Mouse (Mus musculus) midbrain, embryonic 11.5 days (tissue): ENCODE measurements around the gene Crebrf. TPM values are rescaled to one million over a fixed set of nuclear protein-coding genes. Genes with fewer than 3 reads are reported as not detected.

Experiments
- ATAC-seq: fragments of 200-750 bp; cut with Nextera tagmentation; 2 replicates; pipeline ENCODE4 v1.8.0; 2017; ENCODE audit warnings: moderate TSS enrichment, moderate library complexity; ENCODE audit not compliant: low FRiP score
- DNase-seq: peaks from one replicate; pipeline ENCODE4 v3.0.0; 2015; ENCODE audit warnings: low spot score; ENCODE audit errors: missing footprints
- H3K27ac ChIP-seq: fragments of 300-500 bp; sonication (generic); 2 replicates; pipeline ENCODE4 v1.5.1; 2014; ENCODE audit warnings: low read depth, low read length
- H3K27me3 ChIP-seq: fragments of 300-500 bp; sonication (generic); 2 replicates; pipeline ENCODE4 v1.6.1; 2014; ENCODE audit warnings: mild to moderate bottlenecking, low read length, moderate library complexity, mixed read lengths; ENCODE audit not compliant: control insufficient read depth, insufficient read depth
- H3K36me3 ChIP-seq: fragments of 300-500 bp; sonication (generic); 2 replicates; pipeline ENCODE4 v1.6.1; 2014; ENCODE audit warnings: mild to moderate bottlenecking, low read length, moderate library complexity, mixed read lengths; ENCODE audit not compliant: control insufficient read depth, insufficient read depth
- H3K4me1 ChIP-seq: fragments of 300-500 bp; sonication (generic); 2 replicates; pipeline ENCODE4 v1.6.1; 2014; ENCODE audit warnings: low read length; ENCODE audit not compliant: control insufficient read depth, insufficient read depth
- H3K4me2 ChIP-seq: fragments of 300-500 bp; sonication (generic); 2 replicates; pipeline ENCODE4 v1.6.1; 2014; ENCODE audit warnings: mild to moderate bottlenecking, moderate library complexity
- H3K4me3 ChIP-seq: fragments of 300-500 bp; sonication (generic); 2 replicates; pipeline ENCODE4 v1.5.1; 2014; ENCODE audit warnings: low read depth, low read length
- H3K9ac ChIP-seq: fragments of 300-500 bp; sonication (generic); 2 replicates; pipeline ENCODE4 v1.6.1; 2014; ENCODE audit warnings: low read length
- H3K9me3 ChIP-seq: fragments of 300-500 bp; sonication (generic); 2 replicates; pipeline ENCODE4 v1.6.1; 2016; ENCODE audit warnings: low read length; ENCODE audit not compliant: control insufficient read depth
- WGBS: fragments of 180-500 bp; shearing (Covaris S2); extraction: QIAGEN DNeasy Blood & Tissue Kit; methylation state at CpG from one replicate; pipeline ENCODE4 v1.1.7; 2014; 5-methylcytosine and 5-hydroxymethylcytosine counted together
- polyA plus RNA-seq: library from polyadenylated mRNA; unstranded; fragments of >200 nt; fragmentation: Nextera tagmentation; extraction: Ambion mirVana; gene quantifications from 2 replicates; pipeline ENCODE4 v1.2.1, GENCODE M21; 2014

The Crebrf gene
- polyA plus RNA-seq, 1 experiment from 2014 or later: 4.0 TPM

DNA sequence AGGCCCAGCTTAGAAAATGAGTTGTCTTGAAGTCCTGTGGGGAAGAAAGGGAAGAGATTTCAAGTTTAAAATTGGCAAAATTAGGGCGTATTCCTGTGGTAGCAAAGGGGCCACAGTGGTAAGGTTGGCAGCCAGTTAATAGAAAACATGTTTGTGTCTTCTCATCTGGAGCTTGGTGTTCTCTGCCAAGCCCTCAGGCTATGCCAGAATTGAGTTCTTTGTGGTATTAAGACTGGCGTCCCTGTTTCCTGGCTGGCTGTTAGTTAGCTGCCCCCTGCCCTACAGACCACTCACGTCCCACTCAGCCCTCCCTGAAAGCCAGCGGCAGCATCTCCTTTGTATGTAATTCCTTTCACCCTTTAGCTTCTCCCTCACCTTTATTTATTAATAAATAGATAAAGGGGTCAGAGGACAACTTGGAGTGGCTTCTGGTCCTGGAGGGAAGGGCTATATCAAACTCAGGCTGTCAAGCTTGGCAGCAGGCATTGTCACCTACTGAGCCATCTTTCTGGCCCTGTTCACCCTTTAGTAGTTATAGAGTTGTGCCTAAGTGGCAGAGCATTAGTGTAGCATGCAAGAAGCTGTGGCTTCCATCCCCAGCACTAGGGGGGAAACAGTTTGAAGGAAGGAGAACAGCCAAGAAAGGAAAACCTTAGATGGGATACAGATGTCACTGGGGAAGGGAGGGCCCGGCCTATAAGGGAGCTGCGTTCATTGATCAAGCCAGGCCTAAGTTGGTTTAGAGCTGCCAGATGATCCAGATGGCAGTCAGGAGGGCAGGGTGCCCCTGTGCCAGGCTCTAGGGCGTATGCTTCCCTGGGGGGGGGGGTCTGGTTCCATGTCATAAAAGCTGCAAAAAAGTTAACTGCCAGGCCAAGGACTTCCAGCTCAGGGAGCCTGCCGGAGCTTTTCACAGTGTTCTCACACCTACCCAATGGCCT, 26.4 kb upstream of the Crebrf start:
- WGBS: 89% methylated on average over 8 of the region's 8 CpGs

DNA sequence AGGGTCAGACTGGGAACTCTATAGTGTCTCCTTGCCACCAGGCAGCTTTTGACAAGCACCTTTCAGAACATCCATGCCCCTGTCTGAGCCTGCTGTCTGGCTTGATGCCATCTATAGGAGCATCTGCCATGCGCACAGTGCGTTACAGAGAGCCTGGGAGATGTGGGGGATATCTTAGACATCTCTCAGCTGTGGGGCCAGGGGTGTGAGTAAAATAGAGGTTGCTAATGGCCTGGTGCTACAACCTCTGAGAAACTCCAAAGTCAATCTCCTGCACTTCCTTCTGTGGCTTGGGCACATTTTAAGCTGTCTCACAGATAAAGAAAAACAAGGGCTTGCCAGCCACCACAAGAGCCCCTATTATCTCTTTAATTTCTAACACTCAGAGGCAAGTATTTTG, 25.6 kb upstream of the Crebrf start:
- no peak for ATAC-seq
- 92% methylated on average over 2 of the region's 2 CpGs for WGBS
- no peak overlapping the region for H3K4me2 ChIP-seq
- DNase-seq: no peak
- no peaks in the 10 kb centered on the region for H3K4me1 ChIP-seq
- H3K9me3 ChIP-seq: no peaks in the 10 kb centered on the region
- no peak overlapping the region for H3K9ac ChIP-seq
- H3K27me3 ChIP-seq: no peaks in the 10 kb centered on the region
- H3K36me3 ChIP-seq: no peaks in the 10 kb centered on the region
- no peak overlapping the region for H3K4me3 ChIP-seq
- no peak overlapping the region for H3K27ac ChIP-seq

More for the DNA sequence above, 26.4 kb upstream of the Crebrf start:
- Histone ChIP-seq H3K27me3 (no peaks in the 10 kb centered on the region), H3K9ac (no peak overlapping the region), H3K4me1 (no peaks in the 10 kb centered on the region), H3K4me3 (no peak overlapping the region), H3K4me2 (no peak overlapping the region), H3K9me3 (no peaks in the 10 kb centered on the region), H3K27ac (no peak overlapping the region), H3K36me3 (no peaks in the 10 kb centered on the region)
- DNase-seq: no peak
- no peak for ATAC-seq

DNA sequence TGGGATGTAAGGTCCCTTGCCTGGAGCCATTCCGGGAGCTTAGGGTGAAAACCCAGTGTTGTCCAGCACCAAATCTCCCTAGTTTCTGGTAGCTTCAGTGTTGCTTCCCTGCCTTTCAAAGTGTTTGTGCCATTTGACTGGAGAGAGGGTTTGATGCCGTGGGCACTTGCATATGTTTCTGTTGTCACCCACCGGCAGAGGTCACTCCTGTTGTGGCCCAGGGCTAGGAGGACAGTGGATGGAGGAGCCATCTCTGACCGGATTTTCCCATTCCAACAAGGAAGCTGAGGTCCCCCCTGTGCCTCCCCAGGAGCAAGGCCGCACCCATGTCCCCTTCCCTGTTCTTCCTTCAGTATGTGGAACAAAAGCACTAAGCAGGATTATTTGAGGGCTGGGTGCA, 25.2 kb upstream of the Crebrf start:
- H3K4me3 ChIP-seq: no peak overlapping the region
- H3K4me1 ChIP-seq: no peaks in the 10 kb centered on the region
- no peak overlapping the region for H3K9ac ChIP-seq
- no peak overlapping the region for H3K27ac ChIP-seq
- no peaks in the 10 kb centered on the region for H3K27me3 ChIP-seq
- H3K36me3 ChIP-seq: no peaks in the 10 kb centered on the region
- H3K9me3 ChIP-seq: no peaks in the 10 kb centered on the region
- WGBS: 83% methylated on average over 5 of the region's 5 CpGs
- no peak for ATAC-seq
- no peak overlapping the region for H3K4me2 ChIP-seq
- DNase-seq: no peak

DNA sequence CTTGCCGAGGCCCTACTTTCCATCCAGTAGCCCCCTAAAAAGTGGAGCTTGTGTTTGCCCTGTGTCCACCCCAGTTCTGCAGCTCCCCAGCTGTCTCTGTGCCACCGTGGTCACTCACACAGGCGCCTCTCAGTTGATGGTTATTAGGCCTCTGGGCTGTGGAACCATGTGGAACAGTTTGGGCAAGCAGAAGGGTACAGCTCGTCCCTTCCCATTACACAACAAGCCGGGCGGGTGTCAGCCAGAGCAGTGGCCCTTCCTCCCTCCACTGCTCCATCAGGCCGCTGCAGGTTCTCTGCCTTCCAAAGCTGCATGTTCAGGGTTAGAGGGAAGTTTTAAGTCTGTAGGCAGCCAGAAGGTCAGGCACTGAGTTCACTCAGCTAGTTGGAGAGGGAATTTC, 24.3 kb upstream of the Crebrf start:
- no peaks in the 10 kb centered on the region for H3K9me3 ChIP-seq
- H3K4me2 ChIP-seq: no peak overlapping the region
- H3K4me1 ChIP-seq: no peaks in the 10 kb centered on the region
- no peak for DNase-seq
- H3K36me3 ChIP-seq: no peaks in the 10 kb centered on the region
- no peak overlapping the region for H3K27ac ChIP-seq
- no peak for ATAC-seq
- no peak overlapping the region for H3K4me3 ChIP-seq
- H3K27me3 ChIP-seq: no peaks in the 10 kb centered on the region
- H3K9ac ChIP-seq: no peak overlapping the region
- 91% methylated on average over 7 of the region's 7 CpGs for WGBS

DNA sequence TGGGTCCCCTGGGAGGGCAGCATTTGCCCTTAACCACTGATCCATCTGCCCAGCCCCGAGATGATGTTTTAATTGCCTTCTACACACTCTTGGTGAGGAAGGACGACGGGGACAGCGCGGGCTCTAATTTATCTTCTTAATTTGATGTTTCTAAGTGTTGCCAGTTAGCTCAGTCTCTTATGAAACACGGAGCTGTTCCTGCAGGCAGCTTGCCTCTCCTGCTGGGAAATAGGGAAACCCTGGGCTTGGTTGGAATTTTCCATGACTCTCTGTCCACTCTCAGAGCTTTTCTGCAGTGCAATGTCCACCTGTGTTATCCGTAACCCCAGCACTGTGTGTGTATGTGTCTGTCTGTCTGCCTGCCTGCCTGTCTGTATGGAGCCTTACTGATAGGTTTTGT, 22.0 kb upstream of the Crebrf start:
- H3K4me3 ChIP-seq: no peak overlapping the region
- no peak overlapping the region for H3K9ac ChIP-seq
- H3K9me3 ChIP-seq: no peaks in the 10 kb centered on the region
- 91% methylated on average over 7 of the region's 7 CpGs for WGBS
- H3K4me2 ChIP-seq: no peak overlapping the region
- H3K36me3 ChIP-seq: peaks cover 2% of the 10 kb centered on the region; the same call in 1 of the 2 replicates
- no peaks in the 10 kb centered on the region for H3K4me1 ChIP-seq
- DNase-seq (no peak), ATAC-seq (no peak)
- H3K27me3 ChIP-seq: no peaks in the 10 kb centered on the region
- H3K27ac ChIP-seq: no peak overlapping the region

DNA sequence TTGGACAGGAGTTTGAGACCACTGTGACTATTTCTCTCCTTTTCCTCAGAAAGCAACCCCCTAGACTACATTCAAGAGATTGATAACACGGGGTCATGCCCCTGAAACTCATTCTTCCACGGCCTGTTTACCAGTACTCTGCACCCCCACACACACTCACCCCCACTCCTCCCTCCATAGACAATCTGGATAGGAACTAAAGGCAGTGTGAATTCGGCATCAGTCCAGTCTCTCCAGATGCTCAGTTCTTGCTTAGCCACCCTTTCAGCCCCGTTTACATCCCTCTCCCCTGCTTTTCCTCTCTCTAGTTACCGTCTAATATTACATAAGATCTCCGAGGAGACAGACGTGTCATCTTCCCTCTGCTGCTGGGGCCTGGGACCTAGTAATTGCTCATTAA, 21.3 kb upstream of the Crebrf start:
- 85% methylated on average over 7 of the region's 7 CpGs for WGBS
- DNase-seq (no peak), ATAC-seq (no peak)
- no peaks in the 10 kb centered on the region for H3K27me3 ChIP-seq
- no peak overlapping the region for H3K4me2 ChIP-seq
- no peaks in the 10 kb centered on the region for H3K4me1 ChIP-seq
- no peak overlapping the region for H3K4me3 ChIP-seq
- peaks cover 4% of the 10 kb centered on the region; the same call in 1 of the 2 replicates for H3K36me3 ChIP-seq
- no peak overlapping the region for H3K9ac ChIP-seq
- no peak overlapping the region for H3K27ac ChIP-seq
- no peaks in the 10 kb centered on the region for H3K9me3 ChIP-seq

DNA sequence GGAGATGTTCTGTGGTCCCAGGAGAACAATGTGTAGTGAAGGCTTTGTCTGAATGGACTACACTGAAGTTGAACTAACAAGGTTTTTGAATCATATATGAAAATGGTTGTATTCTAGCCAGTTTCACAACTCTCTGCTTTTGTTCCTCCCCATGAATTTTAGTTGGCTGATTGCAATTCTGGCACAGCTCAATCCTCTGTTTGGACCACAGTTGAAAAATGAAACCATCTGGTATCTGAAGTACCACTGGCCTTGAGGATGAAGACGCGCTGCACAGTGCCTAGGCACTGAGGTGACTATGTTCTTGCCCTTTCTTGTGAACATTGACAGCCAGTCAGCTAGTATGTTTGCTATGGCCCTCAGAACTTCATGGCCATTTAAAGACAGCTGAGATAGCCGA, 20.3 kb upstream of the Crebrf start:
- H3K4me2 ChIP-seq: no peak overlapping the region
- H3K4me1 ChIP-seq: no peaks in the 10 kb centered on the region
- no peaks in the 10 kb centered on the region for H3K27me3 ChIP-seq
- no peak for DNase-seq
- H3K36me3 ChIP-seq: peaks cover 8% of the 10 kb centered on the region; the same call in 1 of the 2 replicates
- no peak for ATAC-seq
- no peak overlapping the region for H3K4me3 ChIP-seq
- no peaks in the 10 kb centered on the region for H3K9me3 ChIP-seq
- H3K9ac ChIP-seq: no peak overlapping the region
- H3K27ac ChIP-seq: no peak overlapping the region
- WGBS: 96% methylated on average over 3 of the region's 3 CpGs

DNA sequence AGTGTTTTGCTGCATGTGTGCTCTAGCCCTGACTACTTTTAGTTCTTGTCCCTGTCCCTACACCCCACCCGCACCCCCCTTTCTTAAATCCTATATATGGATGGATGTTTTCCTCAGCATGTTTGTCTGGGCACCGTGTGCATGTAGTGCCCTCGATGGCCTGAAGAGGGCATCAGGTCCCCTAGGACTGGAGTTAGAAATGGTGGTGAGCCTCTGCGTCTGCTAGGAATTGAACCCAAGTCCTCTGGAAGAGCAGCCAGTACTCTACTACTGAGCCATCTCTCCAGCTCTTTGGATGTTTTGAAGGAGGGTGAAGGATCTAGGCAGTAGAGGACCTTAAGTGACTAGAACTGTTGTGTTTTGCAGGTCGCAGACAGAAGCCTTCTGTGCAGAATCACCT, 16.6 kb upstream of the Crebrf start:
- Histone ChIP-seq H3K4me2 (no peak overlapping the region), H3K9ac (no peak overlapping the region), H3K27me3 (no peaks in the 10 kb centered on the region), H3K4me3 (no peak overlapping the region), H3K36me3 (peaks cover 8% of the 10 kb centered on the region; the same call in 1 of the 2 replicates), H3K9me3 (no peaks in the 10 kb centered on the region), H3K27ac (no peak overlapping the region), H3K4me1 (no peaks in the 10 kb centered on the region)
- peak; percentile 59 for DNase-seq
- 84% methylated on average over 5 of the region's 5 CpGs for WGBS
- no peak for ATAC-seq

DNA sequence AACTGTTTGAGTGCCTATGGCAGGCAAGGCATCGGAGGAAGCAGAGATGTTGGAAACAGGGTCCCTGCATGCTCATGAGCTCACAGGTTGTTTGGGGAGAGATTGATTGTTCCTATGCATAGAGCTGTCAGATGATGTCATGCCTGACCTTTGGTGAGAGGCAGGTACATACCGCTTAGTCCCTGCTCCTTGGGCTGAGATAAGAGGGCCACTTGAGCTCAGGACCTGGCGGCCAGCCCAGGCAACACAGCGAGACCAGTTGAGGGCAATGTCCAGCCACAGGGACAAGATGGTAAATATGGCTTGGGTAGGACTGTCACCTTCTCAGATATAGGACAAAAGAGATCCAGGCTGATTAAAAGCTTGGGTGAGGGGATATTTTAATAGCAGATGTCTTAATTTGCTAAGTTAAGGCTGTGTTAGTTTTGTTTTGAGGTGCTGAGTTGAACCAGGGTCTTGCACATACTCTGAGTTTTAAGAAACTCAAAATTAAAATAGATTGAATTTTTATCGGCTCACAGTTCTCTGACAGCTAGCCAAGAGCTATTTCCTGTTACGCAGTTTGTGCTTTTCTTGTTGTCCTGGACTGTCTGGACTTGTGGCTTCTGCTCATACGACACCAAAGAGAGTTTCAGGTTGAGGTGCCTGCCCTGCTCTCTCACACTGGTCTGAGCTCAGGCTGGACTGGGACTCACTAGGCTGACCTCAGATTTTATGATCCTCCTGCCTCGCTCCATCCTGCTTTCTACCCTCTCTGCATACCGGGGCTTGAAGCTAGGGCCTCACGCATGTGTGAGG, 15.4 kb upstream of the Crebrf start:
- H3K4me3 ChIP-seq: no peak overlapping the region
- H3K4me1 ChIP-seq: no peaks in the 10 kb centered on the region
- ATAC-seq (no peak), DNase-seq (no peak)
- no peak overlapping the region for H3K4me2 ChIP-seq
- 93% methylated on average over 10 of the region's 10 CpGs for WGBS
- H3K27ac ChIP-seq: no peak overlapping the region
- no peaks in the 10 kb centered on the region for H3K27me3 ChIP-seq
- no peak overlapping the region for H3K9ac ChIP-seq
- H3K9me3 ChIP-seq: no peaks in the 10 kb centered on the region
- peaks cover 8% of the 10 kb centered on the region; the same call in 1 of the 2 replicates for H3K36me3 ChIP-seq
